Mouse (Mus musculus): ENCODE data around the gene Lmbr1l.
"Not testable (repeated sequence)": the region's sequence is repeated elsewhere in the genome, so short reads cannot be mapped to it uniquely, and the experiment has no call there.

Gene Lmbr1l

DNA sequence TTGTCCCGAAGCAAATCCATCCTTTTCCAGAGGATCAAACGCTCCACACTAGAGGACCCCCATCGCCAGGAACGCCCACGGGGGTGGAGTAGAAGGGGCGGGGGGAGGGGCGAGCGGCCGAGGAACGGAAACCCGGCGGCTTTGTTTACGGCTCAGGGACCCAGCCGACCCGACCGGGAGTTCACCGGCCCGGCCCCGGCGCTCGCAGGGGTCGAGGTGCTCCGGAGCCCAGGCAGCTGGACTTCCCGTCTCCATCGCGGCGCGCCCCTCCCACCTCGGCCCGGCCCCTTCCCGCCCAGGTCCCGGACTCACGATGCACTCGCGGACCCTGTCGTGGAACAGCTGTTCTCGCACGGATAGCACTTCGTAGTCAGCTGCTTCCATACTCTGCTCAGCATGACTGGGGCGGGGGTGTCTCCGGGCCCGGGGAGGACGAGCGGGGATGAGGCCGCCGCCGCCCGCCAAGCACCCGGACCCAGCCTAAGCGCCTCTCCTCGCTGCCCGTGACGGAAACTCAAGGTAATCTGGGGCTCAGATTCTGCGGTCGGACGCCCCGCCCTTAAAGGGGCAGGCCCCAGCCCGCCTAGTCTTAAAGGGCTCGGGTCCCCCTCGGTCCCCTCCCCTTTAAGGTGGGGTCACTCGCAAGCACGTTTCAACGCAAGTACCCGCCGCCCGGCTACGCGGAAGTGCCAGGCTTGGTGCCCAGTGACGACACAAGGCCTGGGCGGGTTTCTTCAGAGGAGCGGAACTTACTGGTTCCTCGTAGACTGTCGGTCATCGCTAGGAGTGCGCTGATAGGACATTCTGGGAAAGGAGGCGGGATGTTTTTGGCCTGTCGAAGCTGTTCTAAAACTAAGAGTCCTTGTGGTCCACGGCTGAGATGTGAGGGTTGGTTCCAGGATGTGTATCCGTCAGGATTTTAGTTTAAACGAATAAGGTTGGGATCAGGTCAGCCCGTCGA, at the start of gene Lmbr1l:
Lmbr1l (minus strand) TSS at position 694 of the 961 bp plus-strand sequence.
- DNase-seq (ENCODE audit: low read depth, low spot score), result peak; percentile 99

DNA sequence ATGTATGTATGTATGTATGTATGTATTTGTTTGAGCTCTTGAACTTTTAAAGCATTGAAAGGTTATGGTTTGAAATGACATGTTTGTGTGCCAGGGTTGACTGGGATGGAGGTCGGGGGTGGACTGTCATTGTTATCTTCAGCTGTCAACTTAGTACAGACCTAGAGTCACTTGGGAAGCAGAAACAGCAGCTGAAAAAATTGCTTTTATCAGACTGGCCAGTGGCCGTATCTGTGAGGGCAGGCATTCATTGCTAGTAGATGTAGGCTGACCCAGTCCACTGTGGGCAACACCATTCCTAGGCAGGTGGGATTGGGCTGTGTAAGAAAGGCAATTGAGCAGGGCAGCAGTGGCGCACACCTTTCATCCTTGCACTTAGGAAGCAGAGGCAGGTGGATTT, 41.5 kb upstream of the Lmbr1l start:
- DNase-seq (ENCODE audit: low read depth, low spot score), result no peak

DNA sequence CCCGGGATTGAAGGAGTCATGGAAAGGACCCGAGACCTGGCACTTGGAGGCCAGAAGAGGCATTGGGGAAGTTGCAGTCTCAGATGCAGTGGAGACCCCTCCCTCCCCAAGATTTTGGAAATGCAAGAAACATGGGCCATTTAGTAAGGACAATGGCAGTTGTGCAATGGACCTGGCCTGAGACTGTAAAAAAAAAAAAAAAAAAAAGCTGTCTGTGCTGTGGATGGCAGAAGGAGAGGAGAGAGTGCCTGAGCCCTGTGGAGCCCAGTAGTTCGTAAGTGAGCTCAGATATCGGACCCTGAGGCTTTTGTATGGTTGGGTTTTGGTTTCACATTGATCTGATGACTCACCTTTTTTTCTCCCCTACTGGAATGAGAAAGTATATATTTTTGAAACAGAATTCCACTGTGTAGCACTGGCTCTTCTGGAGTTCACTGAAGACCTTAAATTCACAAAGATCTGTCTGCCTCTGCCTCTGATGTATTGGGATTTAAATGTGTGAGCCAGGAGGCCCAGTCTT, 40.9 kb upstream of the Lmbr1l start:
- DNase-seq (ENCODE audit: low read depth, low spot score), result no peak

DNA sequence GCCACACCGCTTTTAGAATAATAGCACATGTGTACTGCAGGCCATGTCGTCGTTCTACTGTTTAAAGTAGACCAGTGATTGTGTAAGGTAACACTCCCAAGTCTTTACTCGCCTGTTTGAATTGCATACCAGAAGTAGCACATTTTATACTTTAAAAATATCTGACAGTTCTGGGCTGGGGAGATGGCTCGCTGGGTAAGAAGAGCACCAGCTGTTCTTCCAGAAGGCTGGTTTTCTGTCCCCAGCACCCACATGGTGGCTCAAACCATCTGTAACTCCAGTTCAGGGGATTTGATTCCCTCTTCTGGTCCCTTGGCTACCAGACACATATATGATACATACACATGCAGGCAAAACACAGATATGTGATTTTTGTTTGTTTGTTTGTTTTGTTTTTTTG, 39.4 kb upstream of the Lmbr1l start:
- DNase-seq (ENCODE audit: low read depth, low spot score), result no peak

DNA sequence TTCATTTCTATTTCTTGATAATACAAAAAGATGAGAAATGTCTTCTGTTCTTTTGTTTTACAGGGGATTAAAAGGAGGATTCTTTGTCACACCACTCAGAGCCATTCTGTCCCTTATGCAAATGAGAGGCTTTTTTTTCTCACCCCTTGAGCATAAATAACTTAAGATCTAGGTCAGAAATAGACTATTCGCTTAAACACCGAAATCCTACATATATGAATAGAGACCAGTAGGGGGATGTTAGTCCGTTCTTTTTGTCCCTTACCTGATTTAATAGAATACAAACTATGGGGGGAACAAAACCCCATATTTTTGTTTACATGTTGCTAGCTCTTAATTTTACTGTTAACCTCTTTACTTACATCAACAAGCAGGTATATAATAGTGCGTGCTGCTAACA, 38.0 kb upstream of the Lmbr1l start:
- no peak for DNase-seq (ENCODE audit: low read depth, low spot score)

DNA sequence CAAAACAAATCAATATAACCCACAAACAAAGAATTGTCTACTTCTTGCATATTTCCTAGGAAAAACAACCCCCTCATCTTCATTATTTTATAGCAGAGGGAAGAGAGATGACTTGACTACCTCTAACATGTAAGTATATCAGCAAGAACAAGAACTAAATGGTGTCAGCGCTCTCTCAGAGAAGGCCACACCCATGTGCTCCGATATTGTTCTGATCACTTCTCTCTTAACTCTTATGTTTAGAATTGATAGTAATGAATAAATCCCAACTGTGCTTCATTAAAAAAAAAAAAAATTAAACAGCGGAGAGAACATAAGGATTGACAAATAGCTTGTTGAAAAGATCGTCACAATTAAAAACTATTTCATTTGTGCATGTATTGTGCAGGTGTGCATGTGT, 37.3 kb upstream of the Lmbr1l start:
- no peak for DNase-seq (ENCODE audit: low read depth, low spot score)

DNA sequence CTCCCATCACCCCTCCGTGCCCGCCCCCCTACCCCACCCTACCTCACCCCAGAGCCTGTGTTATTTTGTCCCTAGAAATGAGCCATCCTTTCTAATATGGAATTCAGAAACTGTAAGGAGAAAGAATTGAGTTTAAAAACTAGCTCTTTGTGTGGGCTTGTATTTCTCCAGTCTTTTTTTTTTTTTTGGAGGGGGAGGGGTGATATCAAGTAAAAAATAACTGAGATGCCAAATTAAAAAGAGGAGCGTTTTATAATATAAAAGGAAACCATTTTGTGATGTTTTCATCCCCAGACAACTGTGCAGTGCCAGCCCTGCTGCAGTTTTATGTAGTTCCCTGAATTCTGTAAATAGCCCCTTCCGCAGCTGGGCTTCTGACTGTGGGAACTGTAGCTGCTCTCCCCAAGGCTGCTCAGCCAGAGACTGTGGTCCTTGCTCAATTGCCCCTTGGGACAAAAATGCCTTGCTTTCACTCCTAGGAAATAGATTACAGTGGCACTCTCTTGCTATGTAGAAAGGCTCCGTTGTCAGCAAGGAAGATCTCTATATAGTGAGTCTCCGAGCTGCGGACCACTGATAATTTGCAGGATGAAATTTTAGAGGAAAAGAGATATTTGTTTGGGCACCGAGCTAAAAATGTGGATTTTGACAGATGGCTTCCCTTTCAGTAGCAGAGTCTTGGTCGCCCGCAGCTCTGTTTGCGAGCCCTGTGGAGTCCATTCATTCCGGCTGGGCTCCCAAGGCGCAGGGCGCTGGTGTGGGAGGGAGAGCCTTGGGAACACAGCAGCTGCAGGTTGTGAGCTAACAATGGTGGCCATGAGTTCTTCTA, 36.6 kb upstream of the Lmbr1l start:
- no peak for DNase-seq (ENCODE audit: low read depth, low spot score)

DNA sequence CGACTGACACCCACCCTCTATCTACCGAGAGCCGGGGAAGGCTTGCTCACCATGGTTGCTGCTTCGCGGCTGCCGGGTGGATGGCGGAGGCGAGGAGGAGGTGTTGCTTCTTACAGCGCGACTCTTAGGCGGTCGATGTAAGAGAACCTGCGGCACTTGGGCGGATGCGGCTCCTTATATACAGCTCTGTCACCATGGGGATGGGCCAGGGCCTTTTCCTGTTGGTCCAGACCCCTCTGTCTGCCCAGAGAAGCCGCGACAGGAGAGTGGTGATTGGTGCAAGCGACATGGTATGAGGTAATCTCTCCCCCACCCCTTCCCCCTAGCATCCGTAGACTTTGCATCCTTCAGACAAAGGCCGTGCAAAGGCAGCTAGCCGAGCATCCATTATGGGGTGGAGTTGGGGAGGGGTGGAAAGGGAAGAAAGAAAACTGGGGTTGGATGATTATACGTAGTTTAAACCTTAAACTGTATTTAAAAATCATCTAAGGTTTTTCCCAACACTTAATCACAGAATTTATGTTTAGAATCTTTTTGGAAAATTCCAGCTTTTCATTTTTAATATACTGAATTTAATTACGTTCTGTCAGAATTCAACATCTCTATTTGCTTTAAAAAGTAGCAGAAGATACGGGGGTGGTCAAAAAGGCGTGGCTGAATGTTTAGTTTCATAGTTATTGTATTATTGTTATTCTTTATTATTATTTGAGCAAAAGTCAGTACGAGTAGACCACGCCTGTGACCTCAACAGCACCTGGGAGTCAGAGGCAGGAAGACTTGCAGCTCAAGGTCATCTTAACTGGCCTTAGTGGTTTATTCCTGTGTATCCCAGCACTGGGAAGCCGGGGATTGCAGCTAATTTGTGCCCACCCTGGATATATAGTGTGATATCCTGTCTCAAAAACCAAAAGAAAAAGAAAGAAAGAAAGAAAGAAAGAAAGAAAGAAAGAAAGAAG, 35.6 kb upstream of the Lmbr1l start, which contains the start of the genes Gm49450 and Tuba1a:
Gm49450 (minus strand) TSS at position 151 of the 956 bp plus-strand sequence.
Tuba1a (minus strand) TSS at position 303 of the 956 bp plus-strand sequence.
- DNase-seq (ENCODE audit: low read depth, low spot score), result peak; percentile 99

DNA sequence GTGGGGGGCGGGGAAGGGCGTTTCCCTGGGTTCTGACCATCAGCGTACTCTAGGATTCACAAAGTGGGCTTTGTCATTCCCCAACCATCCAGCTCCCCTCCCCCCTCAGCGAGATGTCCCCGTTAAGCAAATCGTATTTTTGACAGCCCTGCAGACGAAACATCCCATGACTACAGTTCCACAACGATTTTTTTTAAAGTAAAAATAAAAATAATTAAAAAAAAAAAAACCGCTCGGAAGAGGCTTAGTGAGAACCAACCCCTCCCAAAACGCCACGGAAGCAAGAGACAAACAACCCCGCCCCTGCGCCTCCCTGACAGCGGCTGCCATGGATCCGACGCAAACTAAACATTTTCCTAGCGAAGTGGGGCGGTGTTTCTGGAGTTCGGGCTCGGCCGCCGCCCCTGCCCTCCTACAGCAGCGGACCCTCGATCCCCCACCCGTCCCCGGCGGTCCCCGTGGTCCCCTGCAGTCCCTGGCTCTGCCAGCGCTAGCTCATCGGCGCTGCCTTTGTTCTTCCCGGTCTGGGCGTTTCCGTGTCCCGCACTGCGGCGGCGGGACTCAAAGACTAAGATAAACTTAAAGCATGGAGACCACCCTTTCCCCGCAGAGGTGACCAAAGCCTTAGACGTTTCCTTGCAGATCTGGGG, 34.8 kb upstream of the Lmbr1l start:
- peak; percentile 92 for DNase-seq (ENCODE audit: low read depth, low spot score)

DNA sequence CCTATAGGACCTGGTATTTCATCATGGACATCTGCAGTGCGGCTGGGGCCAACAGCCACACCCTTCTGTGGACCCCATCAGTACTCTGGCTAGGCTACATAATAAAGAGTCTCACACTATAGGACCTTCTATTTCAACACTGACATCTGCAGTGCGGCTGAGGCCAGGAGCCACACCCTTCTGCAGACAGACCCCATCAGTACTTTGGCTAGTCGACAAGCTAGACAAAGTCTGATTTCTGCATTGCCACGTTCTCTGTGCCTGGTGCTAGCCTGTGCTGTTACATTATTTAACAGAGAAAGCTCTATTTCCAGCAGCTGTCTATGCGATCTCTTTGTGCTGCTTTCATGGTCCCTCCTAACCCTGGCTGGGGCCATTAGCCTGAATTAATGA, 34.0 kb upstream of the Lmbr1l start:
- no peak for DNase-seq (ENCODE audit: low read depth, low spot score)

DNA sequence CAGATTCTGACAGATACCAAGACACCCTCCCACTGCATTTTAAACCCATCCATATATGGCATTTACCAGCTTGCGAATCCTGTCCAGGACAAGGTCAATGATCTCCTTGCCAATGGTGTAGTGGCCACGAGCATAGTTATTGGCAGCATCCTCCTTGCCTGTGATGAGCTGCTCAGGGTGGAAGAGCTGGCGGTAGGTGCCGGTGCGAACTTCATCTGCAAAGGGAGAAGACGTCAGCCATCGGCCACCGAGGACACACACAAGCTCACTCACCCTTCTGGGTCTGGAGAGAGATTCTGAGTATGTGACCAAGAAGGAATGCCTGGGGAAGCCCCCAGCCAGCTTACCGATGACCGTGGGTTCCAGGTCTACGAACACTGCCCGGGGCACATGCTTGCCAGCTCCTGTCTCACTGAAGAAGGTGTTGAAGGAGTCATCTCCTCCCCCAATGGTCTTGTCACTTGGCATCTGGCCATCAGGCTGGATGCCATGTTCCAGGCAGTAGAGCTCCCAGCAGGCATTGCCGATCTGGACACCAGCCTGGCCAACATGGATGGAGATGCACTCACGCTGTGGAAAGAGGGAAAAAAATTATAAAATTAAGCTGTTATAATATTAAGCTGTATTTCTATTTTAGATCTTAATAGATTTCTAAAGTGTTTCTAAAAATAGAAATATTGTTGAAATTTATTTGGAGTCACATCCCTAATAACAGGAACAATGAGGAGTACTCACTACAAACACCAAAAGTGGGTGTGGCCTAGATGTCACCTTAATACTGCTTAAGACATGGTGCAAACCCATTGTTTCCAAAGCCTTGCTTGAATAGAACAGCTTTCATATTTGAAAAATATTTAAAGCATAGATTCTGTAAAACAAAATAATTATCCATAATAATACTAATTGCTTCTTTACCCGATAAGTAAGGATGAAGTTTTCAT, 33.4 kb upstream of the Lmbr1l start:
- DNase-seq (ENCODE audit: low read depth, low spot score), result not testable (repeated sequence)

DNA sequence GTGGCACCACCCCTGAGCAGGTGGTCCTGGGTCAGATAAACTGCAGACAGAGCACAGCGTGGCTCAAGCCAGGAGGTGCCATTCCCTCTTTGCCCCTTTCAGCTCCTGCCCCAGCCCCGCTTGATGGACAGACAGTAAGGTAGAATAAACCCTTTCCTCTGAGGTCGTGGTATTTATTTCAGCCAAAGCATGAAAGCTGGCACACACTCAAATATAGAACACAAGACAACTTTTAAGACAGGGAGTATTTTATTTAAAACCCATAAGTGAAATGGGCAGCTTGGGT, 31.5 kb upstream of the Lmbr1l start:
- no peak for DNase-seq (ENCODE audit: low read depth, low spot score)

DNA sequence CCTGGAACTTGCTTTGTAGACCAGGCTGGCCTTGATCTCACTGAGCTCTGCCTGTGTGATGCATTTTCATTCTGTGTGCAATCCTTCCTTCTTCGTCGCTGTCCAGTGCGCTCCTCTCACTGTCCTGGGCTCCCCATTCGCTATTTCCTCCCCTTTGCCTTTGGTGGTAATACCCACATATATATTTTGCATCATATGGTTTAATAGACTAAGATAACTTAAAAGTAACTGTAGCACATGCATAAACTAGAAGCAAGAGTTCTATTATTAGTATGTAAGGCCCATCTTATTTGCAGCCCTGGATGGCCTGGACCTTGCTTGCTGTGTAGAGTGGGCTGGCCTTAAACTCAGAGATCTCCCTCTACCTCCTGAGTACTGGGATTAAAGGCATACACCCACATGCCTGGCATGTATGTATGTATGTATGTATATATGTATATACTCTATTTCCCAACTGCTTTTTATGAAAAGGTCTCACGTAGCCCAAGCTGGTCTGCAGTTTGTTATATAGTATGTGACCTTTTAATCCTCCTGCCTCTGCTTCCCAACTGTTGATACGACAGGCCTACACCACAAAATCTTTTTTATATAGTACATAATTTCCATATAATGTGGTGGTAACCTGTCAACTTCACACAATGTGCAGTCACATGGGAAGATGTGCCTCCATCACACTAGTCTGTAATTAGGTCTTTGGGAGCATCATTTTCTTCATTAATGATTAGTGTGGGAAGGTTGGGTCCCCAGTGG, 31.0 kb upstream of the Lmbr1l start:
- DNase-seq (ENCODE audit: low read depth, low spot score), result no peak

DNA sequence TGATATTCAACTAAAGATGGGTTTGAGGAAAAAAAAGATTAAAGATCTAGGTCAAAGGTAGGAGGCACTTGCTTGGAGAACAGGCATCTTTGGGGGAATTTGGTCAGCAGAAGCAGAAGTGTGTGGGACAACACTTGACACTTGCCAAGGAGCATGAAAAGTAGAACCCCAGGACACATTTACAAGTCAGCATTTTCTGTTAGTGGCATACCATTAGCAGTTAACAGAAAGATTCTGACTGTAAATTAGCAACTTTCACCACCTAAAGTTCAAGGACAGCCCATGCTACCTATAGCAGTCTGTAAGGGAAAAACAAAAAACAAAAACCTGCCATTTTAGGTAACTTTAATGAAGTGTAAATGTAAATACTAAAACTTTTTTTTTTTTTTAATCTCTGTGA, 30.4 kb upstream of the Lmbr1l start:
- no peak for DNase-seq (ENCODE audit: low read depth, low spot score)

DNA sequence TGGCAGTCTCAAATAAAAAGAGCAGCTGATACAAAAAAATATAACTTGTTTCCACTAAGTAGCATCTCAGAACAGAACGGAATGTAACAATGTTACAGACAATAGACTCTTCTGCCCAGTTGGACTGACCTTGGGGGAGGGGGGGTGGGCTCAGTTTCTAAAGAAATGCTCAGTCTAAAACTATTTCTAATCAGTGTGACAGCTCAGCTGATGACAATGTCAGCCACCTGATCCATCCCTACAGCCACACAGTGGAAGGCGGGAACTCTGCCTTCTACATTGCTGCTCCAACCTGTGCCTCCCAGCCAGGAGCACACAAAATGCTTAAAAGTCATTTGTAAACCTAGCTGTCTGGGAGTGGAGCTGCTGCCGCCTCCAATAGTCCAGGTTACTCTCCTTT, 29.9 kb upstream of the Lmbr1l start:
- DNase-seq (ENCODE audit: low read depth, low spot score), result no peak

DNA sequence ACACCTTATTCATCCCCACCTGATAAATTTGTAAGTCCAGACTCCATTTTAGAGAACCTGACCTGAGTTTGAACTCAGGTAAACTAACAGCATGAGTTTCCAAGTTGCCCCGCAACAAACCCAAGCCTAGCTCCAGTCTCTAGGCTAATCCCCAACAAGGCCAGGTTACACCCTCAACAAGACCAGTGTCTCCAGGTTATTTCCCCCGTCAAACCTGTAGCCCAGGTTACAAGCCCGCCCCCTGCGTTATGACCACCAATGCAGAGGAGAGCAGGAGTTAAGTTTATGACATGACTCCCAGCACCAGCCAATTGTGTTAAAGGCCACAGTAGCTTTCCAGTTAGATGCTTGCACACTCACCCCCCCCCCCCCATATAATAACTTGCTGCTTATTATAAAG, 25.1 kb upstream of the Lmbr1l start:
- DNase-seq (ENCODE audit: low read depth, low spot score), result peak; percentile 27

DNA sequence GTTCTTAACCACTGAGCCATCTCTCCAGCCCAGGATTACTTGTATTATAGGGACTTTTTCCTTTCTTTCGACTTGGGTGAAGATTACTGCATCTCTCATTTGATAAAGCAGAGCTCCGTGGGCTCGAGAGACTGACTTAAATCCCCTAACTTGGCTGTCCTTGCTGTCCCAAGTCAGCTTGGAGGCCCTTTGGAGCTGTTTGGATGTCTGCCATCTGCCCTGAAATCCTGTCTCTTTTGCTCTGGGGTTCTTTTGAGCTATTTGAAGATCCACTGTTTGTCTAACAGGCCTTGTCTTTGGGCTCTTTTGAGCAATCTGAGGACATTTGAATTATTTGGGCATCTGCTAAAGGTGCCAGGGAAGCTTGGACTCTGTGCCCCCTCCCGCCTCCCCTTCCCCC, 24.1 kb upstream of the Lmbr1l start:
- DNase-seq (ENCODE audit: low read depth, low spot score), result no peak

DNA sequence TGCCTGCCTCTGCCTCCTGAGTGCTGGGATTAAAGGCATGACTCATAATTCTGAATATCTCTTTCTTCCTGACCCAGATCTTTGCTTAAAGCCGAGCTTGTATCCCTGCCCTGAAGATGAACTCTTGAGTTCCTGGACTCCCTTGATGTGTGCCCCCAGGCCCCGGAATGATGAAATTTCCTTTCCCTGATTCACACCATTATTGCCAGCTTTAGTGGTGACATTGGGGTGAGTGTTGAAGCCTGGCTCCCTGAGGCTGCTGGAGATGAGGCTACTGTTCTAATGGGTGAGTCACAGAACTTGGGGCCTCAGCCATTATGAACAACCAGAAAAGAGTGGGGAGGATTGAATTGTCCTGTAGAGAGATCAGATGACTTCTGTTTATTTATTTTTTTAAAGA, 23.5 kb upstream of the Lmbr1l start:
- no peak for DNase-seq (ENCODE audit: low read depth, low spot score)

DNA sequence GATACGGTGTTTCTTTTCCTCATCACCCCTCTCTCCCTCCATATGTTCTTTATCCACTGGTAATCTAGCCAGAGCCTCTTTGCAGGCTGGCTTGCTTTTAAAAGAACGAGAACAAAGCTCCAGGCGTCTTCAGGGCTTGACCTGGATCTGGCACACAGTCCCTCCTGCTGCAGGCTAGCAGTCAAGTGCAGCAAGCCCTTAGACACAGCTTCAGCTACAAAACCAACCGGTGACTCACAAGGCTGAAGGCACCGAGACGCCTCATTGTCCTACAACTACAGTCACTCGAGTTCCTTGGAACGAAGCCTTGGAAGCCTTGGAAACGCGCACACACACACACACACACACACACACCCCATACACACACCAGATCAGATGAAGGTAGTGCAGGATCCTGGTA, 22.8 kb upstream of the Lmbr1l start:
- no peak for DNase-seq (ENCODE audit: low read depth, low spot score)
